Mouse (Mus musculus): Measurements from ENCODE around the gene Alkal2.

GRCm38 (mm10) chr12:30908658-30909057 is 24.5 kb downstream of the Alkal2 start:
- TF ChIP-seq GATA1 (IDR thresholded peaks at IDR 0.05; ENCODE audit: low read length) (peak; percentile 92), TAL1 (IDR thresholded peaks at IDR 0.05; ENCODE audit: low read length) (peak; percentile 89)

Measured in erythroblast, embryonic 14.5 days (primary cell).